ENCODE assay signal across 9 mouse cellular contexts in the genomic region with DNA sequence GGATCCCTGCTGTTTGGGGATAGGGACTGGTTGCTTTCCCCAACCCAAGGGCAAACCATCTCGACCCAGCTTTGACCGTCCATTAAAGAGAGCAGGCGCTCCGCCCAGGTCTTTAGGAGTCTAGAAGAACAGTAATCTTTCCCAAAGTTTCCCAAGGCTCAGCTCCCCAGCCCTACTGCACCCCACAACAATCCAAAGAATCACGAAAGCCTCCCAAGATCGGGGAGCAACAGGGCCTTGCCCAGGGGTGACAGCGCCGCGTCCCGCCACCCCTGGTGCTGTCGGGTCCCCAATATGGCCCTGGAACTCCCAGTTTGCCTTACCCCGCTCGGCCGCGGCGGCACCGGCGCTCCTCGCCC. TPM values are rescaled to one million over a fixed set of nuclear protein-coding genes. Genes with fewer than 3 reads are reported as not detected.
A peak's percentile ranks its signal among the peaks of the same experiment; 100 is the strongest.
DNase-seq lines count a peak whose midpoint lies in the region; ATAC-seq and TF ChIP-seq lines count a peak whose summit lies in the region.
"Had no signal": no experiment of that assay in that cellular context is flagged by ENCODE, and none has a peak within 500 bp of the region (broad histone marks: within the 10 kb centered on the region; RNA-seq: fewer than 3 reads in every experiment).

No protein-coding gene starts in this region.

- WGBS in heart, embryonic 11.5 days (ENCODE audit: insufficient replicate concordance) = 3% methylated on average over 19 of the region's 19 CpGs
- 5% methylated on average over 19 of the region's 19 CpGs for WGBS in hindbrain, embryonic 13.5 days
- 4% methylated on average over 19 of the region's 19 CpGs for WGBS in midbrain, embryonic 13.5 days

- H3K4me3 ChIP-seq in heart, embryonic 11.5 days (ENCODE audit: low read depth, low read length) = peak overlapping the region; percentile 66
- H3K4me3 ChIP-seq in ES-E14 (ENCODE audit: insufficient read depth in 1 of 2, low read depth in 1 of 2, low read length in 2 of 2, poor library complexity in 1 of 2, severe bottlenecking in 1 of 2) = peak overlapping the region; percentile 80 to 96
- peak overlapping the region; percentile 54 for H3K4me3 ChIP-seq in hindbrain, embryonic 13.5 days
- peak overlapping the region; percentile 49 for H3K4me3 ChIP-seq in midbrain, embryonic 13.5 days (replicated peaks)

- no peaks in the 10 kb centered on the region for H3K4me1 ChIP-seq in heart, embryonic 11.5 days (ENCODE audit: control insufficient read depth, insufficient read depth, low read length)
- no peaks in the 10 kb centered on the region for H3K4me1 ChIP-seq in ES-E14 (ENCODE audit: control insufficient read depth in 2 of 2, insufficient read depth in 2 of 2, low read length in 2 of 2, poor library complexity in 1 of 2)
- peaks cover 13% of the 10 kb centered on the region for H3K4me1 ChIP-seq in hindbrain, embryonic 13.5 days (replicated peaks)
- peaks cover 12% of the 10 kb centered on the region for H3K4me1 ChIP-seq in midbrain, embryonic 13.5 days (replicated peaks)

- H3K9ac ChIP-seq in heart, embryonic 11.5 days (ENCODE audit: low read depth, low read length) = peak overlapping the region; percentile 61; the same call in 1 of the 2 replicates
- peak overlapping the region; percentile 48 for H3K9ac ChIP-seq in ES-E14 (ENCODE audit: insufficient read depth, low read depth, low read length, poor library complexity, severe bottlenecking)
- peak overlapping the region; percentile 66 for H3K9ac ChIP-seq in hindbrain, embryonic 13.5 days
- H3K9ac ChIP-seq in midbrain, embryonic 13.5 days (replicated peaks) = peak overlapping the region; percentile 56

- peaks cover 49% of the 10 kb centered on the region for H3K27me3 ChIP-seq in heart, embryonic 11.5 days (ENCODE audit: control insufficient read depth, insufficient read depth, low read length)
- H3K27me3 ChIP-seq in hindbrain, embryonic 13.5 days = peaks cover 57% of the 10 kb centered on the region
- peaks cover 44% of the 10 kb centered on the region for H3K27me3 ChIP-seq in midbrain, embryonic 13.5 days

- in situ Hi-C loops in ES-E14 (cut with MboI; ENCODE audit: low sequenced_read_pairs in 2 of 2, unreplicated experiment in 2 of 2) = no loop called here

- no peaks in the 10 kb centered on the region for H3K36me3 ChIP-seq in heart, embryonic 11.5 days (ENCODE audit: control insufficient read depth, insufficient read depth, low read length)
- H3K36me3 ChIP-seq in ES-E14 (ENCODE audit: control insufficient read depth, insufficient read depth, low read length, poor library complexity, severe bottlenecking) = no peaks in the 10 kb centered on the region
- no peaks in the 10 kb centered on the region for H3K36me3 ChIP-seq in hindbrain, embryonic 13.5 days
- no peaks in the 10 kb centered on the region for H3K36me3 ChIP-seq in midbrain, embryonic 13.5 days

- H3K9me3 ChIP-seq in heart, embryonic 11.5 days (replicated peaks; ENCODE audit: control insufficient read depth, low read length) = no peaks in the 10 kb centered on the region
- no peaks in the 10 kb centered on the region for H3K9me3 ChIP-seq in ES-E14 (ENCODE audit: control insufficient read depth, insufficient read depth, low read depth, low read length)
- H3K9me3 ChIP-seq in hindbrain, embryonic 13.5 days = no peaks in the 10 kb centered on the region
- no peaks in the 10 kb centered on the region for H3K9me3 ChIP-seq in midbrain, embryonic 13.5 days

- no peak for DNase-seq in heart, adult 9 months (ENCODE audit: low spot score in 2 of 2)
- no peak for DNase-seq in ES-E14 (ENCODE audit: low read depth, low spot score)
- DNase-seq in adrenal gland, adult 18-20 months (ENCODE audit: low spot score in 2 of 2) = no peak
- no peak for DNase-seq in thymus, postnatal 25 days
- no peak for DNase-seq in cerebellum, adult 11 months

- no peak for ATAC-seq in heart, embryonic 11.5 days (replicated peaks; ENCODE audit: insufficient number of reproducible peaks, low FRiP score, low TSS enrichment)
- 0 out of 2 replicates have a peak, but pooled peaks have one; percentile 7 for ATAC-seq in hindbrain, embryonic 13.5 days (ENCODE audit: low FRiP score)
- ATAC-seq in midbrain, embryonic 13.5 days = no peak

- H3K4me2 ChIP-seq in heart, embryonic 11.5 days = peak overlapping the region; percentile 86
- H3K4me2 ChIP-seq in hindbrain, embryonic 13.5 days = peak overlapping the region; percentile 93
- peak overlapping the region; percentile 86 for H3K4me2 ChIP-seq in midbrain, embryonic 13.5 days (replicated peaks)

- no peak overlapping the region for H3K27ac ChIP-seq in heart, embryonic 11.5 days (ENCODE audit: low read depth, low read length)
- H3K27ac ChIP-seq in ES-E14 (ENCODE audit: insufficient read depth, low read depth, low read length, poor library complexity, severe bottlenecking) = no peak overlapping the region
- H3K27ac ChIP-seq in hindbrain, embryonic 13.5 days = no peak overlapping the region
- no peak overlapping the region for H3K27ac ChIP-seq in midbrain, embryonic 13.5 days

TF ChIP-seq in ES-E14, 5 proteins besides CTCF, POLR2A, EP300 and RAD21:
- TF ChIP-seq HCFC1 (IDR thresholded peaks at IDR 0.05; ENCODE audit: borderline replicate concordance, insufficient read depth, low read length) (no peak), ZNF384 (IDR thresholded peaks at IDR 0.05; ENCODE audit: low read depth, low read length) (no peak), CHD2 (IDR thresholded peaks at IDR 0.05; ENCODE audit: low read depth, low read length) (no peak), MAFK (IDR thresholded peaks at IDR 0.05; ENCODE audit: insufficient read depth, low read depth, low read length) (no peak), ZC3H11A (IDR thresholded peaks at IDR 0.05; ENCODE audit: borderline replicate concordance, low read depth, low read length) (no peak)
TF ChIP-seq in ES-E14: peak in this region for 0.

RNA-seq across cellular contexts. Expression of a gene that starts 0.7 kb away (rescaled TPM):
- polyA plus RNA-seq in heart, embryonic 11.5 days (2014; fragmentation: Nextera tagmentation; extraction: Ambion mirVana) = 6.4 and 6.8 TPM in 2 replicates
- total RNA-seq in ES-E14 (2012; rRNA removed) = 0.31 and 1.1 TPM in 2 replicates
- 0.27 and 0.69 TPM in 2 replicates for polyA plus RNA-seq in hindbrain, embryonic 13.5 days (2015; fragmentation: Nextera tagmentation; extraction: Ambion mirVana)
- polyA plus RNA-seq in midbrain, embryonic 13.5 days (2015; fragmentation: Nextera tagmentation; extraction: Ambion mirVana) = 0.51 and 0.73 TPM in 2 replicates
- not detected for total RNA-seq in adrenal gland, adult 18-20 months (2021)

RNA-seq across cellular contexts. Expression of a gene that starts 47.3 kb away (rescaled TPM):
- 0.96 and 1.2 TPM in 2 replicates for polyA plus RNA-seq in heart, embryonic 11.5 days (2014; fragmentation: Nextera tagmentation; extraction: Ambion mirVana)
- total RNA-seq in ES-E14 (2012; rRNA removed) = 0.58 and 0.76 TPM in 2 replicates
- polyA plus RNA-seq in hindbrain, embryonic 13.5 days (2015; fragmentation: Nextera tagmentation; extraction: Ambion mirVana) = 15.3 and 17.0 TPM in 2 replicates
- polyA plus RNA-seq in midbrain, embryonic 13.5 days (2015; fragmentation: Nextera tagmentation; extraction: Ambion mirVana) = 10.0 and 11.4 TPM in 2 replicates
- 1 to 10 TPM in 1 of 2 experiments, under 1 TPM in 1; 0.32 to 9.9 TPM for total RNA-seq in adrenal gland, adult 18-20 months (2021)

RNA-seq across cellular contexts. Expression of a gene that starts 58.5 kb away (rescaled TPM):
- polyA plus RNA-seq in heart, embryonic 11.5 days (2014; fragmentation: Nextera tagmentation; extraction: Ambion mirVana) = not detected in 2 replicates
- not detected in 2 replicates for total RNA-seq in ES-E14 (2012; rRNA removed)
- polyA plus RNA-seq in hindbrain, embryonic 13.5 days (2015; fragmentation: Nextera tagmentation; extraction: Ambion mirVana) = not detected in 2 replicates
- 0.09 TPM in 1 of 2 replicates, not detected in the other for polyA plus RNA-seq in midbrain, embryonic 13.5 days (2015; fragmentation: Nextera tagmentation; extraction: Ambion mirVana)
- total RNA-seq in adrenal gland, adult 18-20 months (2021) = not detected
- total RNA-seq: gastrocnemius, adult 8-10 months had no signal
